Mouse (Mus musculus): Measurements from ENCODE around the gene Gm44973.
"Not testable (repeated sequence)": the region's sequence is repeated elsewhere in the genome, so short reads cannot be mapped to it uniquely, and the experiment has no call there.

The Gm44973 gene

GRCm38 (mm10) chr7:5015118-5016001 is at the start of gene Gm44973:
Gm44973 (plus strand) TSS chr7:5015496.
- peak; percentile 95 for DNase-seq (ENCODE audit: low spot score)

- no peak for DNase-seq (ENCODE audit: low spot score)
Measured at GRCm38 (mm10) chr7:4971068-4971467, 44.2 kb upstream of the Gm44973 start, which contains the start of gene Sbk3. Sbk3 (minus strand) TSS chr7:4971168.

GRCm38 (mm10) chr7:4971710-4972109 is 43.6 kb upstream of the Gm44973 start:
- peak; percentile 53 for DNase-seq (ENCODE audit: low spot score)

- peak; percentile 63 for DNase-seq (ENCODE audit: low spot score)
Measured at GRCm38 (mm10) chr7:4972321-4973047, 42.8 kb upstream of the Gm44973 start.

- DNase-seq (ENCODE audit: low spot score), result no peak
Measured at GRCm38 (mm10) chr7:4975455-4975854, 39.8 kb upstream of the Gm44973 start.

GRCm38 (mm10) chr7:4976832-4977231 is 38.5 kb upstream of the Gm44973 start:
- DNase-seq (ENCODE audit: low spot score), result no peak

GRCm38 (mm10) chr7:4988250-4988649 is 27.0 kb upstream of the Gm44973 start:
- DNase-seq (ENCODE audit: low spot score), result no peak

GRCm38 (mm10) chr7:4993347-4993998 is 21.8 kb upstream of the Gm44973 start:
- no peak for DNase-seq (ENCODE audit: low spot score)

- no peak for DNase-seq (ENCODE audit: low spot score)
Measured at GRCm38 (mm10) chr7:4993999-4994788, 21.1 kb upstream of the Gm44973 start.

- DNase-seq (ENCODE audit: low spot score), result no peak
Measured at GRCm38 (mm10) chr7:4995268-4996002, 19.9 kb upstream of the Gm44973 start.

- DNase-seq (ENCODE audit: low spot score), result peak; percentile 89
Measured at GRCm38 (mm10) chr7:4996003-4996895, 19.0 kb upstream of the Gm44973 start, which contains the start of gene Zfp579. Zfp579 (minus strand) TSS chr7:4996158.

GRCm38 (mm10) chr7:4996934-4997333 is 18.4 kb upstream of the Gm44973 start:
- no peak for DNase-seq (ENCODE audit: low spot score)

GRCm38 (mm10) chr7:4999876-5000275 is 15.4 kb upstream of the Gm44973 start:
- DNase-seq (ENCODE audit: low spot score), result no peak

GRCm38 (mm10) chr7:5002876-5003275 is 12.4 kb upstream of the Gm44973 start:
- not testable (repeated sequence) for DNase-seq (ENCODE audit: low spot score)

GRCm38 (mm10) chr7:5008229-5008628 is 7.1 kb upstream of the Gm44973 start:
- DNase-seq (ENCODE audit: low spot score), result no peak

GRCm38 (mm10) chr7:5012681-5013513 is 2.4 kb upstream of the Gm44973 start:
- DNase-seq (ENCODE audit: low spot score), result peak; percentile 47

GRCm38 (mm10) chr7:5014251-5015117 is 812 bp upstream of the Gm44973 start, which contains the start of the genes Zfp524 and Fiz1:
Zfp524 (plus strand) TSS chr7:5014415.
Fiz1 (minus strand) TSS chr7:5014697.
- peak; percentile 97 for DNase-seq (ENCODE audit: low spot score)

GRCm38 (mm10) chr7:5016057-5016456 is 761 bp downstream of the Gm44973 start:
- peak; percentile 18 for DNase-seq (ENCODE audit: low spot score)

Data from lung, postnatal 25 days (tissue).